Mouse (Mus musculus) midbrain, embryonic 14.5 days (tissue): ENCODE data around the gene Hpcal1. TPM values are rescaled to one million over a fixed set of nuclear protein-coding genes. Genes with fewer than 3 reads are reported as not detected.

ENCODE experiments used
- ATAC-seq: fragments of 200-750 bp; cut with Nextera tagmentation; 2 replicates; pipeline ENCODE4 v1.8.0; 2017; ENCODE audit warnings: moderate number of reproducible peaks, moderate library complexity; ENCODE audit not compliant: low FRiP score, low TSS enrichment
- DNase-seq: peaks from one replicate; pipeline ENCODE4 v3.0.0-alpha.2; 2015
- H3K27ac ChIP-seq: fragments of 300-500 bp; sonication (generic); replicated peaks from 2 replicates; pipeline ENCODE4 v1.5.1; 2014; ENCODE audit warnings: mild to moderate bottlenecking, low read depth, low read length, moderate library complexity
- H3K27me3 ChIP-seq: fragments of 300-500 bp; sonication (generic); 2 replicates; pipeline ENCODE4 v1.6.1; 2014; ENCODE audit warnings: low read length, control low read depth, mixed read lengths; ENCODE audit not compliant: control insufficient read depth, insufficient read depth
- H3K36me3 ChIP-seq: fragments of 300-500 bp; sonication (generic); 2 replicates; pipeline ENCODE4 v1.6.1; 2014; ENCODE audit warnings: low read length, control low read depth; ENCODE audit not compliant: control insufficient read depth, insufficient read depth
- H3K4me1 ChIP-seq: fragments of 300-500 bp; sonication (generic); 2 replicates; pipeline ENCODE4 v1.6.1; 2014; ENCODE audit warnings: mild to moderate bottlenecking, antibody characterized with exemption, low read length, control low read depth; ENCODE audit not compliant: control insufficient read depth, insufficient read depth
- H3K4me2 ChIP-seq: fragments of 300-500 bp; sonication (generic); 2 replicates; pipeline ENCODE4 v1.6.1; 2014; ENCODE audit warnings: mild to moderate bottlenecking, low read length, moderate library complexity
- H3K4me3 ChIP-seq: fragments of 300-500 bp; sonication (generic); replicated peaks from 2 replicates; pipeline ENCODE4 v1.5.1; 2014; ENCODE audit warnings: low read depth, low read length
- H3K9ac ChIP-seq: fragments of 300-500 bp; sonication (generic); replicated peaks from 2 replicates; pipeline ENCODE4 v1.6.1; 2014; ENCODE audit warnings: mild to moderate bottlenecking, low read length, moderate library complexity
- H3K9me3 ChIP-seq: fragments of 300-500 bp; sonication (generic); 2 replicates; pipeline ENCODE4 v1.6.1; 2016; ENCODE audit warnings: low read length, control low read depth, mixed read lengths; ENCODE audit not compliant: control insufficient read depth
- WGBS: fragments of 180-500 bp; shearing (Covaris S2); extraction: QIAGEN DNeasy Blood & Tissue Kit; methylation state at CpG from one replicate; pipeline ENCODE4 v1.1.7; 2014; 5-methylcytosine and 5-hydroxymethylcytosine counted together
- polyA plus RNA-seq: library from polyadenylated mRNA; unstranded; fragments of >200 nt; fragmentation: Nextera tagmentation; extraction: Ambion mirVana; gene quantifications from 2 replicates; pipeline ENCODE4 v1.2.1, GENCODE M21; 2014

Hpcal1 gene
- polyA plus RNA-seq, result 93.3 and 108 TPM in 2 replicates

DNA sequence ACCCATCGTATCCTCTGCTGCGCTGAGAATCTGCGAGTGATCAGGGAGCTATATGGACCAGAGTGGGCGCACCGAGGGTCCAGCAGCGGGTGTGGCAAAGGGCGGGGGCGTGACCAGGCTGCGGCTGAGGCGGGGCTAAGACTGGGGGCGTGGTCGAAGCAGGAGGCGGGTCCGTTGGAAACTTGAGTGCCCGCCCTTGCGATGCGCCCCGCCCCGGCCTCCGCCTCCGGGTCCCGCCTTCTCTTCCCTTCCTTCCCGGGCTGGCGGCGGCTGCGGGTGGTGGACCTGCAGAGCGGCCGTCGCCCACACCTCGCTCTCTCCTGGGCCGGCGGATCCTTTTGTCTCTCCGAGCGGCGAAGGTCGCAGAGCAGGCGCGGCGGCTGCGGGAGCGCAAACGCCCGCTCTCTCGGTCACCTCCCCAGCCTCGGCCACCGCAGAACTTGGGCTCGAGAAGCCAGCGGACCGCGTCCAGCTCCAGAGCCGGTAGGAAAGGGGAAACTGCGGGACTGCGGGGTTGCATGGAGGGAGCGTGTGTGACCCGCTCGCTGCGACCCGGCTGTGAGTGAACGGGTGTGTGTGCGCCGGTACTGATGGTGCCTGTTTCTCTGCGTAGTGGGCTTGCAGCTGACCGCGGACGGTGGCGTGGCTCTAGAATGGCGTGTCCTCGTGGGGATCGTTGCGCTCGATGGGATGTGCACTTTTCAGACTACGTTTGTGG lies at the start of gene Hpcal1:
Gene Hpcal1 (plus strand): TSS at position 293 of the 718 bp plus-strand sequence.
- peak within 1 kb of the TSS; percentile 70 for H3K27ac ChIP-seq
- H3K9me3 ChIP-seq, result no peaks in the 10 kb centered on the region
- under 1% methylated on average over 72 of the region's 72 CpGs for WGBS
- no peaks in the 10 kb centered on the region for H3K36me3 ChIP-seq
- no peaks in the 10 kb centered on the region for H3K27me3 ChIP-seq
- ATAC-seq (peak; percentile 89), DNase-seq (peak; percentile 88)
- peak within 1 kb of the TSS; percentile 76 for H3K9ac ChIP-seq
- H3K4me3 ChIP-seq, result peak within 1 kb of the TSS; percentile 70
- peaks cover 12% of the 10 kb centered on the region for H3K4me1 ChIP-seq
- H3K4me2 ChIP-seq, result peak within 1 kb of the TSS; percentile 90

DNA sequence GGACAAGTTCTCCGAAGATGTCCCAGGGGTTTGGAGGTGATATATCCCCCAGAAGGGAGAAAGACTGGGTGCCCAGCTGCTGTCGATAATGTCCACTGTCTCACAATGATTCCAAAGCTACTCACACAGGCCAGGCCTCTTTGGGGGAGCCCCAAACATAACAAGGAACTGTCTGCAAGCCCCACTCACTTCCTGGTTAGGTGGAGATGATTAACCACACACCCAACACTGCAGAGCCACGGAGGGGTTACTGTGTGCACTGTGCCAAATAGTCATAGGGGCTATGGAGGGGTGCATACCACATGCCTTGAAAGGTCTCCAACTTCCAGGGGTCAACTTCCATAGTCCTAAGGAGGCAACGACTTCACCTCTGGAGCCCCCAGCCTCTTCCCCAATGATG lies 49.4 kb upstream of the Hpcal1 start:
- no peak overlapping the region for H3K4me3 ChIP-seq
- no peak for ATAC-seq
- no peaks in the 10 kb centered on the region for H3K36me3 ChIP-seq
- H3K9ac ChIP-seq, result no peak overlapping the region
- no peak overlapping the region for H3K4me2 ChIP-seq
- no peak overlapping the region for H3K27ac ChIP-seq
- H3K27me3 ChIP-seq, result no peaks in the 10 kb centered on the region
- H3K4me1 ChIP-seq, result no peaks in the 10 kb centered on the region
- no peaks in the 10 kb centered on the region for H3K9me3 ChIP-seq
- WGBS, result 86% methylated on average over 4 of the region's 4 CpGs
- no peak for DNase-seq

DNA sequence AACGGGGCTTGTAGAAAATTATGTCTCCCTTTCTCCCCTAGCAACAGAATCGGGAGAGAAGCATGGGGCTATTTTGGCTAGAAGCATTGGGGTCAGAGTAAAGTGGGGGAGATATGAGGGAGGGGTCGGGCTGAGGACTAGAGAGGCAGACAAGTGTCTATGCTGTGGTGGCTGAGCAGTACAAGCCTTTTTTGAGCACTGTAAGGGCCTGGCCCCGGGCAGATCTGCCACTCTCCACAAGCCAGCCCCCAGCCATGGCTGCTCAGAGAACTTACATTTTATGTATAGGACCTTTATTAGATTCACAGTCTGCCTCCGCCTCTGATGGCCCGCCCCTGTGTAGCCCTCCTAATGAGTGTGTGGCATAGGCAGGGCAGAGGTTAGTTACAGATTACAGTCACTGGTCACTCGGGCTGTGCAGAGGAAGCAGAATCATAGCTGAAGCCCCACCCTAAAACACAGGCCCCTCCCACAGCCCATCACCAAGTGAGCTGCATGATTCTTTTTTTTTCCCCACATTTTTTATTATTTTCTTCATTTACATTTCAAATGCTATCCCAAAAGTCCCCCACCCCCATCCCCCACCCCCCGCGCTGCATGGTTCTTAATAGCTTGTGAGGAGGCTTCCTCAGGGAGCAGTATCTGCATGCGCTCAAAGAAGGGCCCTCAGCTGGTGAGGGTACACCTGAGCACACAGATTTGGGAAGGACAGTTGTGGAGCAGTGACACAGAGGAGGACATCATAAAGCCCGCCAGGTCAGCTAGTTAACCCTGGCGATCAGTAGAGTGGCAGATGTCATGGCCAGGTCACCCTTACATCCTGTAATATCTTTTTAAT lies 46.1 kb upstream of the Hpcal1 start:
- no peaks in the 10 kb centered on the region for H3K36me3 ChIP-seq
- no peak overlapping the region for H3K27ac ChIP-seq
- no peaks in the 10 kb centered on the region for H3K9me3 ChIP-seq
- ATAC-seq (no peak; the same call in 1 of the 2 replicates), DNase-seq (no peak)
- H3K27me3 ChIP-seq, result no peaks in the 10 kb centered on the region
- H3K9ac ChIP-seq, result no peak overlapping the region
- H3K4me3 ChIP-seq, result no peak overlapping the region
- H3K4me2 ChIP-seq, result no peak overlapping the region
- WGBS, result 73% methylated on average over 12 of the region's 12 CpGs
- H3K4me1 ChIP-seq, result no peaks in the 10 kb centered on the region

DNA sequence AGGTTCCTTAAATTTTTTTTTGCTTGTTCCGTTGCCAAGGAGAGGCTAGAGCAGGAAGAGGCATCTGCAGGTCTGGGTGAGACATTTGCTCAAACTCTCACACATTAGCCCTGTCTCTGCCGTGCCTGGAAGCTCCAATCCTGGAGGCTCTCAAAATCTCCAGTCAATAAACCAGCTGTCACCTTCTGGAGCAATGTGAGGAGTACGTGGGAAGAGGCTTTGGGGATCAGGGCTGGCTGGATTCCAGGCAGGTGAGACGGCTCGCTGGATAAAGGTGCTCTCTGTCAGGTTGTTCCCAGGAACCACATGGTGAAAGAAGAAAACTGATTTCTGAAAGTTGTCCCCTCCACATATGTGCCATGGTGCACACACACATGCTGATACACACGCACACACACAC lies 44.2 kb upstream of the Hpcal1 start:
- WGBS, result 71% methylated on average over 6 of the region's 6 CpGs
- H3K4me3 ChIP-seq, result no peak overlapping the region
- no peaks in the 10 kb centered on the region for H3K27me3 ChIP-seq
- no peaks in the 10 kb centered on the region for H3K36me3 ChIP-seq
- no peak overlapping the region for H3K27ac ChIP-seq
- no peak overlapping the region for H3K4me2 ChIP-seq
- no peak overlapping the region for H3K9ac ChIP-seq
- ATAC-seq (no peak), DNase-seq (no peak)
- H3K4me1 ChIP-seq, result no peaks in the 10 kb centered on the region
- H3K9me3 ChIP-seq, result no peaks in the 10 kb centered on the region

DNA sequence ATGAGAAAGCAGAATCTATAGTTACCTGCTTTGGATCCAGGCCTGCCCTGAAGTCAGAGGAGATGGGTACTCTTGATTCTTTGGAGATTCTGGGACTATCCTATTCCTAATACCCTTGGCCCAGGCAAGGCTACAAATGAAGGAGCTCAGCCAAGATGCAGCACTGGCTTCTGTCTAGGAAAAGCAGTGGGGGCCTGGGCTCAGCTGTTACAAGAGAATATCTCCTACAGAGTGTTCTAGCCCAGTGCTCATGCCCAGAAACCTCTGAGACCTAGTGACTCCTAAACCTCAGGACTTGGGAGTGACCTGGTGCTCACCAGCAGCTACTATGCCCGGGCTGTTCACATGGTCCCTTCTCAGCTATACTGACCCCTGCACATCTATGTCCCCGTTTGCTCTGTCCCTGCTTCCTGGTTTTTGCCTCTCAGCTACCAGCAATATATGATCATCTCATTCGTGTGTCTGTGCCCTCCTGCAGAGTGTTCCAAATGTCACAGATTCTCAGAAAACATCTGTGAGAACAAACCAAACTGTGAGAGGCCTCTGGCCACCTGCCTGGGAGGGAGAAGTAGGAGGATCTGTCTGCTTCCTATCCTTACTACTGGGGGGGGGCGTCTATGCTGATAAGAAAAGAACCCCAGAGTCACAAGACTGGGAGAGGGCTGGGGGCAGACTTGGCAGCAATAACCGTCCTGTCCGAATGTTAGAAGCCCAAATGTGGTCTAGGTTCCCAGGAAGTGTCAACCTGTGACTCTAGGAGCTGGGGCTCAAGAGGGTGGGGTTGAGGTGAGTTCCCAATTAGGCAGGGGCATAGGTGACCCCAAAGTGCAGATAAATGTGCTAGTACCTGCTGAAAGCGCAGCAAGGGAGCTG lies 39.2 kb upstream of the Hpcal1 start:
- no peaks in the 10 kb centered on the region for H3K4me1 ChIP-seq
- 76% methylated on average over 7 of the region's 7 CpGs for WGBS
- H3K27ac ChIP-seq, result no peak overlapping the region
- 0 out of 2 replicates have a peak, but pooled peaks cover 3% of the 10 kb centered on the region for H3K9me3 ChIP-seq
- no peaks in the 10 kb centered on the region for H3K27me3 ChIP-seq
- no peak overlapping the region for H3K9ac ChIP-seq
- H3K4me3 ChIP-seq, result no peak overlapping the region
- no peak overlapping the region for H3K4me2 ChIP-seq
- no peak for DNase-seq
- H3K36me3 ChIP-seq, result no peaks in the 10 kb centered on the region
- no peak for ATAC-seq

DNA sequence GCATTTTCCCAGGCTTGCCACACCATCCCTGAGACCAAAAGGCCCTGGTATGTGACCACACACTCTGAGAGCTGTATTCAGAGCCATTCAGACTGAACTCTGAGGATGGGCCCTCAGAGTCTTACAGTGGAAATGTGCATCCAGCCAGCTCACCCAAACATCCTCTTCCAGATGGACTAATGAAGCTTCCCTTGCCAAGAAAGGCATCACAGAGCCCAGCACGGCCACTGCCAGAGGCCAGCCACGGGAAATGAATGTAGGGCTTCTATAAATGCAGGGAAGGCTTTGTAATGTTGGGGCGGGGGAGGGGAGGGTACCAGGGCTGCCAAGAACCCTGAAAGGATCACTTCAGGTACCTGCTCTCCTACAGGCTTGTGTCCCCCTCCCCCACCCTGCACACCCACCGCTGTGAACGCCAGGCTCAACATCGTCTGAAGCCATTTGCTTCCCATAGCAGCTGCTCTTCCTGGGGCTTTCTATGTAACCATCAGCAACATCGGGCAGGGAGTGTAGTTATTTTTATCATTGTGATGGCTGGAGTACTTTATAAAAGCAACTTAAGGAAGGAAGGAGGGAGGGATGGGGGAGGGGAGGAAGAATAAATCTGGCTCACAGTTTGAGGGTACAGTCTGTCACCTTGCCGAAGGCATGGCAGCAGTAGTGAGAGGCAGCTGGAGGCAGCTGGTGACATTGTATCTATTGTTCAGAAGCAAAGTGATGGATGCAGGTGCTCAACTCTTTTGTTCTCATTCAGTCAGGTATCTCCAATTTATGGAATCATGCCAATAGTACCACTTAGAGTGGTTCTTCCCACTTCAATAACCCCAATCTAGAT lies 38.2 kb upstream of the Hpcal1 start:
- Histone ChIP-seq H3K4me2 (no peak overlapping the region), H3K4me1 (no peaks in the 10 kb centered on the region), H3K36me3 (no peaks in the 10 kb centered on the region), H3K27ac (no peak overlapping the region), H3K4me3 (no peak overlapping the region), H3K27me3 (no peaks in the 10 kb centered on the region), H3K9ac (no peak overlapping the region), H3K9me3 (0 out of 2 replicates have a peak, but pooled peaks cover 3% of the 10 kb centered on the region)
- DNase-seq (no peak), ATAC-seq (no peak)
- WGBS, result 50% methylated on average over 8 of the region's 8 CpGs

DNA sequence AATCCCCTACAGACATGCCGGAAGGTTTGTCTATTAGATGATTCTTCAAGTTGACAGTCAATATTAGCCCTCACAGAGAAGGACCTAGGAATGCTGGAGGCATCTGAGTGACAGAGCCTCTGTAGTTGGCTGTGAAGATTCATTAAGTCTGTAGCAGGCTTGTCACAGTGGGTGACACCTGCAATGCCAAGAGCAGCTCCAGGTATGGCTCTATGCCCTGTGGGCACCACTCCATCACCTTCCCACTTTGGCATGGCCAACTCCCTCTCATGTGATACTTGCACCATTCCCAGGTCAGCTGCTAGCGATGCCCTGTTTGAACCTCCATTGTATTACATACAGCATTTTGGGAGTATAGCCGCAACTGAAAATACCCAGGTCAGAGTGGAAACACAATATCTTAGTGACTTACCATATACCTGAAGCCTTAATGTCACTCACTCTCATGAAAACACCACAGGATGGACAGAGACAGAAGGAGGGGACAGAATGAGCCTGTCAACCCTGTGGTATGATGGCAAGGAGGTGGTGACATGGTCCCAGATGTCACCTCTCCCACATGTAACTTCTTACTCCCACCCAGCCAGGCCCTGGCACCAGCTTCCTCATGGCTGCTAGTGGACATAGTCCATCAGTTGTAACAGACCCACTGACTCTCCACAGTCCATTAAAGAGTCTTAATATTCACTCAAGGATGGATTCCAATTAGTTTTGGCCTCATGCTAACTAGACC lies 37.4 kb upstream of the Hpcal1 start:
- H3K4me1 ChIP-seq, result no peaks in the 10 kb centered on the region
- 0 out of 2 replicates have a peak, but pooled peaks cover 3% of the 10 kb centered on the region for H3K9me3 ChIP-seq
- ATAC-seq (no peak), DNase-seq (no peak)
- no peaks in the 10 kb centered on the region for H3K27me3 ChIP-seq
- H3K9ac ChIP-seq, result no peak overlapping the region
- H3K27ac ChIP-seq, result no peak overlapping the region
- 90% methylated on average over 3 of the region's 3 CpGs for WGBS
- no peak overlapping the region for H3K4me2 ChIP-seq
- no peaks in the 10 kb centered on the region for H3K36me3 ChIP-seq
- no peak overlapping the region for H3K4me3 ChIP-seq
